Mouse (Mus musculus) liver, postnatal 0 days (tissue): ENCODE results near the gene Fbxw4. TPM values are rescaled to one million over a fixed set of nuclear protein-coding genes. Genes with fewer than 3 reads are reported as not detected.

Experiments
- ATAC-seq: fragments of 200-750 bp; cut with Nextera tagmentation; 2 replicates; pipeline ENCODE4 v1.8.0; 2017; ENCODE audit warnings: mild to moderate bottlenecking, moderate library complexity
- DNase-seq: peaks from one replicate; pipeline ENCODE4 v3.0.0-alpha.2; 2016
- H3K27ac ChIP-seq: fragments of 300-500 bp; sonication (generic); 2 replicates; pipeline ENCODE4 v1.5.1; 2014; ENCODE audit warnings: antibody characterized with exemption, moderate library complexity, mild to moderate bottlenecking, low read depth
- H3K27me3 ChIP-seq: fragments of 300-500 bp; sonication (generic); 2 replicates; pipeline ENCODE4 v1.6.1; 2014; ENCODE audit warnings: low read length, control low read depth, mixed read lengths; ENCODE audit not compliant: insufficient read depth
- H3K36me3 ChIP-seq: fragments of 300-500 bp; sonication (generic); replicated peaks from 2 replicates; pipeline ENCODE4 v1.6.1; 2014; ENCODE audit warnings: mild to moderate bottlenecking, control low read depth, low read length, moderate library complexity, mixed read lengths; ENCODE audit not compliant: insufficient read depth
- H3K4me1 ChIP-seq: fragments of 300-500 bp; sonication (generic); 2 replicates; pipeline ENCODE4 v1.6.1; 2014; ENCODE audit warnings: antibody characterized with exemption, mild to moderate bottlenecking, control low read depth; ENCODE audit not compliant: insufficient read depth
- H3K4me2 ChIP-seq: fragments of 300-500 bp; sonication (generic); 2 replicates; pipeline ENCODE4 v1.6.1; 2014; ENCODE audit warnings: low read depth, mild to moderate bottlenecking, low read length, moderate library complexity, mixed read lengths
- H3K4me3 ChIP-seq: fragments of 300-500 bp; sonication (generic); 2 replicates; pipeline ENCODE4 v1.5.1; 2014; ENCODE audit warnings: low read depth, low read length
- H3K9ac ChIP-seq: fragments of 300-500 bp; sonication (generic); replicated peaks from 2 replicates; pipeline ENCODE4 v1.6.1; 2014; ENCODE audit warnings: mild to moderate bottlenecking, moderate library complexity
- H3K9me3 ChIP-seq: fragments of 300-500 bp; sonication (generic); 2 replicates; pipeline ENCODE4 v1.6.1; 2016; ENCODE audit warnings: mild to moderate bottlenecking, control low read depth, low read length, mixed read lengths
- CTCF ChIP-seq: sonication (generic); IDR thresholded peaks from 2 replicates; pipeline ENCODE4 v1.5.1; 2016; ENCODE audit warnings: antibody characterized with exemption, low read depth
- EP300 ChIP-seq: IDR thresholded peaks from 2 replicates; pipeline ENCODE4 v1.6.1; 2016; ENCODE audit warnings: antibody characterized with exemption, low read depth, mild to moderate bottlenecking
- WGBS: fragments of 180-500 bp; shearing (Covaris S2); extraction: QIAGEN DNeasy Blood & Tissue Kit; methylation state at CpG from one replicate; pipeline ENCODE4 v1.1.7; 2014; ENCODE audit not compliant: insufficient replicate concordance; 5-methylcytosine and 5-hydroxymethylcytosine counted together
- polyA plus RNA-seq: library from polyadenylated mRNA; unstranded; fragments of >200 nt; fragmentation: Nextera tagmentation; extraction: Ambion mirVana; gene quantifications from 2 replicates; pipeline ENCODE4 v1.2.1, GENCODE M21; 2015

The Fbxw4 gene
- polyA plus RNA-seq, result 2.2 and 3.0 TPM in 2 replicates

DNA sequence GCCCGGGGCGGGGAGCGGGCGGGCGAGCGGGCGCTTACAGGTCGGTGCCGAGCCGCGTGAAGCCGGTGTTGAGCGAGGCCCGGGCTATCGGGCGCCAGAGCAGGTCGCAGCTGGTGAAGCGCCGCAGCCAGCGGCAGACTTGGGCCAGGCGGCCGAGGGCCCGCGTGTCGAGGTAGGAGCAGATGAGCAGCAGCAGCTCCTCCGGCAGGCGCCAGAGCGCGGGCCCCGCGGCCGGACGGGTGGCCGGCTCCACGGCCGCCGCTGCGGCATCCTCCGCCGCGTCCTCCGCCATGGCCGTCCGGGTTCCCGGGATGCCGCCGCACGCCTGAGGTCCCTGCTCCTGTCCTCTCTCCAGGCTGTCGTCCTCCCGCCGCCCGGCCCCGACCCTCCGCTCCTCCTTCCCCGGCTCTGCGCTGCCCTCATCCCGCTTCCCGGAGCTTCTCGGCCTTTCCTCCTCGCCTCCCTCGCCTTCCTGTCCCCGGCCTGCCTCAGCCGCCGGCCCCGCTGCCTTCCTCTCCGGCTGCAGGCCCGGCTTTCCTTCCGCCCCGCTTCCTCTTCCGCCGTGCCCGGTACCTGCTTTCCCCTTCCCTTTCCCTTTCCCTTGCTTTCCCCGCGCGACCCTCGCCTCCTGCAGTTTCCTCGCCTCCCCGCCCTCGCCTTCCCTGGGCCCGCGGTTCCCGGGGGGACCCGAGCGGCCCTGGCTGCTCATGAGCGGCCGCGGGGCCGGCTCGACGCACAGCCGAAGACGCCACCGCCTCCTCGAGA lies at the start of gene Fbxw4:
Gene Fbxw4 (minus strand): TSS at position 575 of the 765 bp plus-strand sequence.
- H3K36me3 ChIP-seq, result no peaks in the 10 kb centered on the region
- WGBS, result 1% methylated on average over 78 of the region's 94 CpGs
- no peaks in the 10 kb centered on the region for H3K27me3 ChIP-seq
- H3K9ac ChIP-seq, result peak within 1 kb of the TSS; percentile 100
- peak within 1 kb of the TSS; percentile 84 for H3K4me2 ChIP-seq
- peak; percentile 88 for ATAC-seq
- TF ChIP-seq EP300 (no peak), CTCF (no peak)
- peak; percentile 81 for DNase-seq
- peak within 1 kb of the TSS; percentile 80 for H3K4me3 ChIP-seq
- no peaks in the 10 kb centered on the region for H3K9me3 ChIP-seq
- H3K27ac ChIP-seq, result peak within 1 kb of the TSS; percentile 93
- peaks cover 19% of the 10 kb centered on the region for H3K4me1 ChIP-seq

GRCm38 (mm10) chr19:45708704-45709103 lies 48.6 kb upstream of the Fbxw4 start:
- Histone ChIP-seq H3K4me1 (no peaks in the 10 kb centered on the region), H3K4me3 (no peak overlapping the region), H3K27me3 (no peaks in the 10 kb centered on the region), H3K9me3 (no peaks in the 10 kb centered on the region), H3K36me3 (no peaks in the 10 kb centered on the region), H3K9ac (no peak overlapping the region), H3K27ac (no peak overlapping the region), H3K4me2 (no peak overlapping the region)
- 59% methylated on average over 3 of the region's 3 CpGs for WGBS
- ATAC-seq (no peak), DNase-seq (no peak)
- no peak for TF ChIP-seq CTCF
- TF ChIP-seq EP300, result no peak

GRCm38 (mm10) chr19:45696281-45696600 lies 36.1 kb upstream of the Fbxw4 start:
- H3K27me3 ChIP-seq, result peaks cover 18% of the 10 kb centered on the region
- no peak overlapping the region for H3K4me3 ChIP-seq
- H3K4me1 ChIP-seq, result no peaks in the 10 kb centered on the region
- no peak overlapping the region for H3K9ac ChIP-seq
- no peaks in the 10 kb centered on the region for H3K36me3 ChIP-seq
- no peak for DNase-seq
- no peak for ATAC-seq
- TF ChIP-seq EP300 (no peak), CTCF (no peak)
- WGBS, result 51% methylated on average over 6 of the region's 6 CpGs
- no peaks in the 10 kb centered on the region for H3K9me3 ChIP-seq
- H3K27ac ChIP-seq, result no peak overlapping the region
- no peak overlapping the region for H3K4me2 ChIP-seq

DNA sequence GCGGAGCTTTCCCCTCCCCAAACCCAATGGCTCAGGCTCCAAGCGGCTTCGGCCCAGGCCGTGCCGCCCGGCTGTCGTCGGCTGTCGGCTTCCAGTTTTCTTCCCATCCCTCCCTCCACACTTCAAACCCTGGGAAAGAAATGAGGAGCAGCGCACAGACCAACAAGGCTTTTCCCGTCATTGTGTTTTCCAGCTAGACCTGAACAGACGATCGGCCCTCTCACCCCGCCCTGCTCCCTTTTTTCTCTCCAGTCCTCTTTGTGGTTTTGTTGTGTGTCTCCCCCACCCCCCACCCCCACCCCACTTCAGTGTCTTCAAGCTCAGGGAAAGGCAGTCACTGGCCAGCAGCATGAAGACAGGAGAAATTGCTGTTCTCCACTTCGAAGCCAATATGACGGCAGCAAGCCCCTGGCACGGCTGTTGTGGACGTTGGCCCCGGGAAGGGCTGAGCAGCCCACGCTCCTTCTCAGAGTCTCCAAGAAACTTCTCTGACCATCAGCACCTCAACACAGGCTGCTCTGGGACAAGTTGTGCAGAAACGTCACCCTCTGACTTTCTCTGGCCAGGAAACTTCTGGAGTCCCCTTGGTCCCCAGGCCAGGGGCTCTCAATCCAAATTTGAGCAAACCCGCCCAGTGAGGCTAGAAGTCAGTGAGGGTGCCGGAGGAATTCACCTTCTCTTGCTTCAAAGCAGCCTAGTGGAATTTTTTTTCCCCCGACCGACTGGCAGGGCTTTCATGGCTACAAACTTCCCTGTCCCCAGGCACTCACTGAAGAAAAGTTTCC lies 35.6 kb upstream of the Fbxw4 start:
- DNase-seq (no peak), ATAC-seq (no peak)
- H3K4me3 ChIP-seq, result no peak overlapping the region
- no peak overlapping the region for H3K27ac ChIP-seq
- H3K4me1 ChIP-seq, result no peaks in the 10 kb centered on the region
- no peak for TF ChIP-seq CTCF
- no peak for TF ChIP-seq EP300
- peaks cover 18% of the 10 kb centered on the region for H3K27me3 ChIP-seq
- H3K4me2 ChIP-seq, result no peak overlapping the region
- no peaks in the 10 kb centered on the region for H3K36me3 ChIP-seq
- H3K9ac ChIP-seq, result no peak overlapping the region
- no peaks in the 10 kb centered on the region for H3K9me3 ChIP-seq
- WGBS, result 53% methylated on average over 25 of the region's 25 CpGs

- Histone ChIP-seq H3K4me2 (no peak overlapping the region), H3K27ac (no peak overlapping the region), H3K4me3 (no peak overlapping the region), H3K4me1 (no peaks in the 10 kb centered on the region), H3K27me3 (peaks cover 18% of the 10 kb centered on the region), H3K9me3 (no peaks in the 10 kb centered on the region), H3K36me3 (no peaks in the 10 kb centered on the region), H3K9ac (no peak overlapping the region)
- TF ChIP-seq EP300 (no peak), CTCF (peak; percentile 47)
- no peak for ATAC-seq
- 16% methylated on average over 3 of the region's 3 CpGs for WGBS
- DNase-seq, result no peak
Observed at GRCm38 (mm10) chr19:45694056-45694455, 33.9 kb upstream of the Fbxw4 start.

- 79% methylated on average over 8 of the region's 8 CpGs for WGBS
- H3K36me3 ChIP-seq, result no peaks in the 10 kb centered on the region
- no peak overlapping the region for H3K27ac ChIP-seq
- H3K4me2 ChIP-seq, result no peak overlapping the region
- H3K27me3 ChIP-seq, result peaks cover 16% of the 10 kb centered on the region
- H3K9ac ChIP-seq, result no peak overlapping the region
- DNase-seq, result no peak
- TF ChIP-seq CTCF (no peak), EP300 (no peak)
- H3K4me3 ChIP-seq, result no peak overlapping the region
- ATAC-seq, result no peak
- H3K4me1 ChIP-seq, result no peaks in the 10 kb centered on the region
- no peaks in the 10 kb centered on the region for H3K9me3 ChIP-seq
Observed at GRCm38 (mm10) chr19:45692211-45692610, 32.1 kb upstream of the Fbxw4 start.
